Comparison of ENCODE assay signal across 8 mouse cellular contexts in the genomic region with DNA sequence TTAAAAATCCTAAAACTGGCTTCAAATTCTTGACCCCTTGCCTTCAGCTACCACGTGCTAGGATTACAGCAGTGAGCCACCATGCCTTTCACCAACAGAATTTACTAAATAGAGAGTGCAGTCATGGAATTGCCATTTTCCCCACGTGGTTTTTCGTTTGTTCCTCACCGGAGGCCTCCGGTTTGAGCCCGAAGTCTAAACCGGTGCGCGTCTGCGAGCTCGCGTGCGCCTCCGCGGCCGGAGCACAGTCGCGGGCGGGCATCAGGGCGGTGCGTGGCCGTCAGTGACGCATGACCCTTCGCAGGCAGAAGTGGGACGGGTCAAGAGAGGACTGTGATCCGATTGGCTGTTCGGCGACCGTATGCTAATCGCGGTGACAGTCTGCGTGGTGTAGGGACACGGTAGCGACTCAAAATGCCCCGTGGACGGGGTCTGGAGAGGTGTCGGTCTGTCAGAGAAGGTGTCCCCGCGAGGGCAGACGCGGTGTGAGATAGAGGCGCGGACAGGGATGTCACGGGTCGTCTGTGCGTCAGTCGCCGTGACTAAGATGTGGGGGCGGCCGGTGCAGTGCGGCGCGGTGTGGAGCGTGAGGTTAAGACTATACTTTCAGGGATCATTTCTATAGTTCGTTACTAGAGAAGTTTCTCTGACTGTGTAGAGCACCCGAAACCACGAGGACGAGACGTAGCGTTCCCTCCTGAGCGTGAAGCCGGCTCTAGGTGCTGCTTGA. TPM values are rescaled to one million over a fixed set of nuclear protein-coding genes. Genes with fewer than 3 reads are reported as not detected.
DNase-seq lines count a peak whose midpoint lies in the region; ATAC-seq and TF ChIP-seq lines count a peak whose summit lies in the region.
"Not testable (repeated sequence)": the region's sequence is repeated elsewhere in the genome, so short reads cannot be mapped to it uniquely, and the experiment has no call there.

No protein-coding gene starts in this region.

- DNase-seq in R1 (ENCODE audit: low read depth, low spot score), result peak; percentile 73
- peak; percentile 88 for DNase-seq in gastrocnemius, adult 2 months
- peak; percentile 77 to 80 for DNase-seq in left cerebral cortex, adult 2 months (ENCODE audit: extremely low spot score in 1 of 2, low spot score in 2 of 2)
- peak; percentile 86 to 91 for DNase-seq in lung, postnatal 4 days
- peak; percentile 68 for DNase-seq in retina, postnatal 7 days (ENCODE audit: low read depth, low spot score)
- peak; percentile 73 for DNase-seq in urinary bladder, adult 18-20 months (ENCODE audit: low spot score in 2 of 2)

- H3K27ac ChIP-seq in gastrocnemius, adult 2 months, result peak overlapping the region; percentile 92
- peak overlapping the region; percentile 62 for H3K27ac ChIP-seq in hindbrain, embryonic 16.5 days (ENCODE audit: low read depth, low read length)
- peak overlapping the region; percentile 62 for H3K27ac ChIP-seq in left cerebral cortex, adult 2 months

- H3K4me3 ChIP-seq in gastrocnemius, adult 2 months, result peak overlapping the region; percentile 65
- peak overlapping the region; percentile 24 for H3K4me3 ChIP-seq in hindbrain, embryonic 16.5 days (ENCODE audit: low read length)
- H3K4me3 ChIP-seq in left cerebral cortex, adult 2 months, result peak overlapping the region; percentile 50

- H3K27me3 ChIP-seq in hindbrain, embryonic 16.5 days (replicated peaks; ENCODE audit: control insufficient read depth, insufficient read depth, low read length), result not testable (repeated sequence)

- not testable (repeated sequence) for H3K9me3 ChIP-seq in hindbrain, embryonic 16.5 days (ENCODE audit: control insufficient read depth, low read length)

- ATAC-seq in common myeloid progenitor, adult 5-6 weeks (replicated peaks; ENCODE audit: low read depth, poor library complexity, severe bottlenecking), result peak; percentile 92
- peak; percentile 98 for ATAC-seq in hindbrain, embryonic 16.5 days

- not testable (repeated sequence) for H3K36me3 ChIP-seq in hindbrain, embryonic 16.5 days (ENCODE audit: control insufficient read depth, insufficient read depth, low read length)

- peak; percentile 31; the same call in 1 of the 2 replicates for TF ChIP-seq CTCF in gastrocnemius, adult 2 months (IDR thresholded peaks at IDR 0.05)
- TF ChIP-seq CTCF in left cerebral cortex, adult 2 months (IDR thresholded peaks at IDR 0.05), result peak; percentile 4

- H3K4me1 ChIP-seq in hindbrain, embryonic 16.5 days (ENCODE audit: control insufficient read depth, insufficient read depth, low read depth, low read length), result not testable (repeated sequence)

- H3K9ac ChIP-seq in hindbrain, embryonic 16.5 days (ENCODE audit: low read depth, low read length), result peak overlapping the region; percentile 15; the same call in 1 of the 2 replicates

- peak overlapping the region; percentile 53 for H3K4me2 ChIP-seq in hindbrain, embryonic 16.5 days (ENCODE audit: low read length)

- WGBS in hindbrain, embryonic 16.5 days, result under 1% methylated on average over 27 of the region's 62 CpGs

- intact Hi-C loops in gastrocnemius, adult 2 months (cut with DNase I), result loop anchor here (2.0 kb wide), 1 partner anchor 16 kb away; no protein-coding TSS in a partner anchor
- intact Hi-C loops in left cerebral cortex, adult 2 months (cut with DNase I), result loop anchor here (2.0 kb wide), 1 partner anchor 16 kb away; no protein-coding TSS in a partner anchor

RNA-seq across cellular contexts. Expression of a gene that starts 37.9 kb away (rescaled TPM):
- 0.27 and 1.0 TPM in 2 replicates for total RNA-seq in common myeloid progenitor, adult 5-6 weeks (2017)
- not detected for total RNA-seq in gastrocnemius, adult 2 months (2021)
- polyA plus RNA-seq in hindbrain, embryonic 16.5 days (2015; fragmentation: Nextera tagmentation; extraction: Ambion mirVana), result 1.7 and 1.9 TPM in 2 replicates
- under 1 TPM; 0.09 to 0.16 TPM for total RNA-seq in left cerebral cortex, adult 2 months (2021)

RNA-seq across cellular contexts. Expression of a gene that starts 38.1 kb away (rescaled TPM):
- total RNA-seq in common myeloid progenitor, adult 5-6 weeks (2017), result 3.4 and 5.2 TPM in 2 replicates
- under 1 TPM; 0.26 to 0.45 TPM for total RNA-seq in gastrocnemius, adult 2 months (2021)
- 3.8 and 5.1 TPM in 2 replicates for polyA plus RNA-seq in hindbrain, embryonic 16.5 days (2015; fragmentation: Nextera tagmentation; extraction: Ambion mirVana)
- 1 to 10 TPM; 3.1 to 4.4 TPM for total RNA-seq in left cerebral cortex, adult 2 months (2021)

Comparison
In these comparisons a context has a peak if more than half of its experiments do, and no peak if none do; other contexts are left out.
1. Peak in every context shown above with its lines: DNase-seq, ATAC-seq, H3K4me3 ChIP-seq and H3K27ac ChIP-seq.